Mouse (Mus musculus) liver, postnatal 0 days (tissue): ENCODE measurements around the gene Rab11fip5.

Experiments used
- CTCF ChIP-seq: sonication (generic); IDR thresholded peaks from 2 replicates; pipeline ENCODE4 v1.5.1; 2016; ENCODE audit warnings: antibody characterized with exemption, low read depth
- EP300 ChIP-seq: IDR thresholded peaks from 2 replicates; pipeline ENCODE4 v1.6.1; 2016; ENCODE audit warnings: antibody characterized with exemption, low read depth, mild to moderate bottlenecking

- TF ChIP-seq EP300, result no peak
- no peak for TF ChIP-seq CTCF
These were observed 26.3 kb downstream of the Rab11fip5 start for GRCm38 (mm10) chr6:85348133-85348532.
